ENCODE assay signal across 8 mouse cellular contexts in genomic region chr9:60895486-60896110, GRCm38 (mm10).
A peak's percentile ranks its signal among the peaks of the same experiment; 100 is the strongest.
DNase-seq lines count a peak whose midpoint lies in the region; ATAC-seq lines count a peak whose summit lies in the region.

No protein-coding gene starts in this region.

- no peak for ATAC-seq in CD4-positive, CD25-positive, alpha-beta regulatory T cell, adult 4 months

- peak; percentile 31 for DNase-seq in CD4-positive, CD25-positive, alpha-beta regulatory T cell, adult 2 months (ENCODE audit: low read depth, low spot score)
- peak; percentile 50 to 60 for DNase-seq in adrenal gland, adult 18-20 months (ENCODE audit: low spot score in 2 of 2)
- peak; percentile 58 for DNase-seq in embryo, embryonic 9.5 days (ENCODE audit: extremely low spot score)
- peak; percentile 78 for DNase-seq in heart, postnatal 4 days
- peak; percentile 76 to 82 for DNase-seq in layer of hippocampus, postnatal 10 days (ENCODE audit: low spot score in 2 of 2)
- DNase-seq in lung, postnatal 4 days, result peak; percentile 69 to 80
- peak; percentile 35 for DNase-seq in skeletal muscle tissue, adult 2 months (ENCODE audit: low read depth, low spot score)
